Mouse (Mus musculus): Measurements from ENCODE around the gene Otof.

The Otof gene

DNA sequence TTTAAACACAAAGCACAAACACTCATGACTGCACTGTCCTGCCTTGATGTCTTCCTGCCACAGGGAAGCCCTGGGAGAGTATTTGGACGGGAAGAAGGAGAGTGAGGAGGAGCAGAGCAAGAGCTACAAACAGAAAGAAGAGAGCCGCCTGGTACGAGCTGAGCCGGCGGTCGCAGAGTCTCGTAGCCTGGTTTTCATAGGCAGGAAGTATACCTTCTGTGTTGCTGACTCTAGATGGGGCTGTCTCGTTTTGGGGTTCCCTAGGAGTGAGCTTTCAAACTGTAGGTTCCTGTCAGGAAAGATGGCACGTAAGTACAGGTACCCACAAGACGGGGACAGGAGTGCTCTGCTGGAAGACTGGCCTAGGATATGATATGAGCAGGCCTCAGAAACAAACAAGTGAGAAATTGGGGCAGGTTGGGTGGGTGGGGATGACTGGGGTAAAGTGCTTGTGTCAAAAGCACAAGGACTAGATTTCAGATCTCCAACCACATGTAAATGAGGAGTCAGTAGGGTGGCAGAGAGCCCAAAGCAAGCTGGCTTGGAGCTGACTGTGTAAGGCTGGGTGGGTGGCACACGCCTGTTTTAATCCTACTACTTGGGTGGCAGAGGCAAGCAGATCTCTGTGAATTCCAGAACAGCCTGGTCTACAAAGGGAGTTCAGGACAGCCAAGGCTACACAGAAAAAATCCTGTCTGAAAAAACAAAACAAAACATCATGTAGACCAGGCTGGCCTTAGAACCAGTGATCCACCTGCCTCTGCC, 119.9 kb downstream of the Otof start:
- no peak for DNase-seq (ENCODE audit: extremely low spot score, low spot score)

GRCm38 (mm10) chr5:30340815-30341214, 120.9 kb downstream of the Otof start:
- no peak for DNase-seq (ENCODE audit: extremely low spot score, low spot score)

Data from neural tube, embryonic 10.5 days (tissue).